Mouse (Mus musculus): Measurements from ENCODE around the gene Il31ra. TPM values are rescaled to one million over a fixed set of nuclear protein-coding genes. Genes with fewer than 3 reads are reported as not detected.

The Il31ra gene
- polyA plus RNA-seq, 1 experiment from 2014 or later, result 0.08 TPM

DNA sequence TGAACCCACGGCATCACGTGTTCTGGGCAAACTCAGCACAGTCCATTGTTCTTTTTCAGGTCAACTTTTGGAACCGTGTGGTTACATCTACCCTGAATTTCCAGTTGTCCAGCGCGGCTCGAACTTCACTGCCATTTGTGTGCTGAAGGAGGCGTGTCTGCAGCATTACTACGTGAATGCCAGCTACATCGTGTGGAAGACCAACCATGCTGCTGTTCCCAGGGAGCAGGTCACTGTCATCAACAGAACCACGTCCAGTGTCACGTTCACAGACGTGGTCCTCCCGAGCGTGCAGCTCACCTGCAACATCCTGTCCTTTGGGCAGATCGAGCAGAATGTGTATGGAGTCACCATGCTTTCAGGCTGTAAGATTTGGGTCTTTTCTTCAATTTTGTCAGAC, 114.2 kb downstream of the Il31ra start:
- Histone ChIP-seq H3K36me3 (peaks cover 49% of the 10 kb centered on the region), H3K4me1 (no peaks in the 10 kb centered on the region), H3K27me3 (no peaks in the 10 kb centered on the region), H3K4me2 (replicated peaks) (no peak overlapping the region), H3K27ac (no peak overlapping the region), H3K9ac (no peak overlapping the region), H3K4me3 (no peak overlapping the region), H3K9me3 (no peaks in the 10 kb centered on the region)
- ATAC-seq (ENCODE audit: insufficient number of reproducible peaks, insufficient read depth, low FRiP score, low TSS enrichment), result no peak
- 92% methylated on average over 15 of the region's 15 CpGs for whole genome bisulfite sequencing

DNA sequence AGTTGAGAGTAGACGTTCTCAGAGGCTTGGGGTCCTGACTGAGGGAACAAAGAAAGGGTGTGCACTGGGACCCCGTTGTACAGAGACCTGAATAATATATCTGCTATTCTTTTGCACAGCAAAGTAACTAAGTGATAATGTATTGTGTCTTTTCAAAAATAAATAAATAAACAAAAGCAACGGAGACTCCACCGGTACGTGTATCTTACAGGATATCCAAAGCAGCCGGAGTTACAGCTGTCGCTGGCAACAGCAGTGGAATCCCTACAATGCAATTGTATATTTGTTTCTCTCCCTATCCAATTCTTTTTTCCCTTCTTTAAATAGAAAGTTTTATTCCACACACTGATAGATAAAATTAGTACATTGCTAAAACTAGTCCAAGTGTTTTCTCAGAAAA, 115.1 kb downstream of the Il31ra start:
- no peak overlapping the region for H3K4me2 ChIP-seq (replicated peaks)
- no peaks in the 10 kb centered on the region for H3K27me3 ChIP-seq
- peaks cover 43% of the 10 kb centered on the region for H3K36me3 ChIP-seq
- H3K27ac ChIP-seq, result no peak overlapping the region
- ATAC-seq (ENCODE audit: insufficient number of reproducible peaks, insufficient read depth, low FRiP score, low TSS enrichment), result no peak
- no peaks in the 10 kb centered on the region for H3K9me3 ChIP-seq
- H3K4me3 ChIP-seq, result no peak overlapping the region
- H3K9ac ChIP-seq, result no peak overlapping the region
- WGBS, result 89% methylated on average over 7 of the region's 7 CpGs
- H3K4me1 ChIP-seq, result no peaks in the 10 kb centered on the region

DNA sequence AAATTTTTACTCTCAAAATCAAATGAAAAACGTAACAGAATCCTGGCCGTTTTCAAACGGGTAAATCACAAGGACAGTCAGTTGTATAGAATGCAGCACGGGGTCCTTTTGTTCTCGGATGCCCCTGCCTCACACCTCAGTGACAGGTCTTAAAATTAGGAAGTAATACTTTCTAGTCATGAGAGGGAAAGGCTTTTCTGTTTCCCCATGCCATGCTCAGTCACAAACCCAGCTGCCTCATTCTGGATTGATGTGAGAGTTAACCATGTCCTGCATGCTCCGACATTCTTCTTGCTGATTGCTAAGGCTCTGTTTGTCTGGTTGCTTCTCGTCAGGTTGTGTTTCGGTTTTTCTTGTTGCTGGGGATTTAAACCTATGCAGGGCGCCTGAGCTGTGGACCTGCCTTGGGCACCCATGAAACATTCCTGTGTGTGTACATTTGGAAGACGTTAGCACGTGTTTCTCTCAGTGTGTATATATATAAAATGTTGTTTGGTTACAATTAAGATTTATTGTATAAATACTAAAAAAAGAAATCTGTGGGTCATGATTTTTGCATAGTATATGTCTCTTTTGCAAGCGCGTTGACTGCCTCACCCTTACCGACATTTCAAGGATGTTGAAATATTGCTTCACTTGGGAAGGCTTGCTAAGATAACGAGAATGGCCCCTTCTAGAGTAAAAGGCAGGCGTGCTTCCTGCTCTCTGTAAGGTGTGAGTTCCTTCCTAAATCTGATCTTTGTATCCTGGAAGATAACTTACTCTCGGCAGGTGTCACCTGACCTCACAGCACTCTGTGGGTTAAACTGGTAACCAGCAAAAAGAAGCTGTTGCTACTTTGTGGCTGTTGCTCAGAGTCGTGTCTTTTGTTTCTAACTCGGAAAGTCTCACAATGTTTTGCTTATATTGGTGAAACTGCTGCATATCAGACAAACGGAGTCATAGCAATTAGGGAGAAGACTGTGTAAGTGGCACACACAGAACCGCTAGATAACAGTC, 120.1 kb downstream of the Il31ra start:
- H3K27ac ChIP-seq, result no peak overlapping the region
- no peak overlapping the region for H3K4me2 ChIP-seq (replicated peaks)
- no peak for ATAC-seq (ENCODE audit: insufficient number of reproducible peaks, insufficient read depth, low FRiP score, low TSS enrichment)

DNA sequence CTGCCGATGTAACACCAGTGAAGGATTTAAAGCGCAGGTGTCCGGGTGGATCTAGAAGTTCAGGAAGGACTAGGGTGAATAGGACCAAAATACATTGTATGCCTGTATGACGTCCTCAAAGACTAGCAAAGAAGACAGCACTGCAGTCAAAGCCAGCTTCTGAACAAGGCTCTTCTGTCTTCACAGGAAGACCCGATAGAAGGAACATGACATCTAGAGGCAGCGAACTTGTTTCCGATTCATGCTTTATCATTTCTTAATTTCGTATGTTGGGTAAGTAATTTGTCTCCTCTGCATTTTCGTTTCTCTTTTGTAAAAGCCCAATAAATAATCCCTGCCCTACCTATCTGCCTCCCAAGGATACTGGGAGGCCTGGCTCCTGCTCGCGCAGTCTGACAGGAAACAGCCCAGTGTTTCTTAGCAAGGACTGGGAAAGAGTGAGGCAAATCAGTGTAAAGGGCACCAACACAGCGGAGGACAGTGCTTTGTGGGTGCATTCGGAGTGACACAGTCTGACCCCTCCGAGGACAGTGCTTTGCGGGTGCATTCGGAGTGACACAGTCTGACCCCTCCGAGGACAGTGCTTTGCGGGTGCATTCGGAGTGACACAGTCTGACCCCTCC, 121.6 kb downstream of the Il31ra start:
- Histone ChIP-seq H3K27ac (no peak overlapping the region), H3K4me3 (no peak overlapping the region), H3K4me1 (peaks cover 3% of the 10 kb centered on the region; the same call in 1 of the 2 replicates), H3K4me2 (replicated peaks) (no peak overlapping the region), H3K36me3 (peaks cover 15% of the 10 kb centered on the region), H3K9me3 (no peaks in the 10 kb centered on the region), H3K27me3 (no peaks in the 10 kb centered on the region), H3K9ac (no peak overlapping the region)
- WGBS, result 90% methylated on average over 19 of the region's 19 CpGs
- ATAC-seq (ENCODE audit: insufficient number of reproducible peaks, insufficient read depth, low FRiP score, low TSS enrichment), result no peak

More for the DNA sequence above, 120.1 kb downstream of the Il31ra start:
- Histone ChIP-seq H3K4me3 (no peak overlapping the region), H3K9ac (no peak overlapping the region), H3K27me3 (no peaks in the 10 kb centered on the region), H3K4me1 (peaks cover 3% of the 10 kb centered on the region; the same call in 1 of the 2 replicates), H3K36me3 (peaks cover 18% of the 10 kb centered on the region), H3K9me3 (no peaks in the 10 kb centered on the region)
- WGBS, result 78% methylated on average over 21 of the region's 21 CpGs

DNA sequence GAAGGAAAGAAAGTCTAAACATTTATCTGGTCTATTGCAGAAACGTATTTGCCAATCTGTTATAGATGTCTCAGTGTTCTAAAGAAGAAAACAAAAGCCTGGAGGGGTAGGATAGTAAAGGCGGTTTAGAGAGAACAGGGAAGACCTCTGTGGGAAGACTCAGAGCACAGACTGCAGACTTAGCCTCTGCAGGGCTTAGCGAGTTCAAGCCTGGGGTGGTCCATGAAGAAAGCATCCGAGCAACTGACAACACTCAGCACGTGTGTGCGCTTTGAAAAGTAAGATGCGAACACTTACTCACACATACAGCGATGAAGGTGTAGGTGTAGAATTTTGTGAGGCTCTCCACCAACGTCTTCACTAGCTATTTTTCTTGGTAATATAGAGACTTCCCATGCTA, 123.0 kb downstream of the Il31ra start:
- H3K27me3 ChIP-seq, result no peaks in the 10 kb centered on the region
- H3K4me1 ChIP-seq, result peaks cover 10% of the 10 kb centered on the region
- WGBS, result 84% methylated on average over 9 of the region's 9 CpGs
- H3K4me2 ChIP-seq (replicated peaks), result no peak overlapping the region
- no peak overlapping the region for H3K27ac ChIP-seq
- H3K4me3 ChIP-seq, result no peak overlapping the region
- no peak overlapping the region for H3K9ac ChIP-seq
- no peak for ATAC-seq (ENCODE audit: insufficient number of reproducible peaks, insufficient read depth, low FRiP score, low TSS enrichment)
- H3K9me3 ChIP-seq, result no peaks in the 10 kb centered on the region
- peaks cover 9% of the 10 kb centered on the region for H3K36me3 ChIP-seq

Other genes starting within 250 kb of the Il31ra start
- gene Il6st, start 130.3 kb downstream of the Il31ra start, polyA plus RNA-seq (2016; fragmentation: Nextera tagmentation; extraction: Ambion mirVana), result 43.7 and 45.9 TPM in 2 replicates
- 0.62 and 0.92 TPM in 2 replicates for gene Ddx4, start 58.1 kb upstream of the Il31ra start, polyA plus RNA-seq (2016; fragmentation: Nextera tagmentation; extraction: Ambion mirVana)
- gene Slc38a9, start 66.4 kb upstream of the Il31ra start, polyA plus RNA-seq (2016; fragmentation: Nextera tagmentation; extraction: Ambion mirVana), result 18.3 and 19.1 TPM in 2 replicates
- gene Plpp1, start 206.4 kb upstream of the Il31ra start, polyA plus RNA-seq (2016; fragmentation: Nextera tagmentation; extraction: Ambion mirVana), result 34.4 and 38.2 TPM in 2 replicates